In the genomic region with DNA sequence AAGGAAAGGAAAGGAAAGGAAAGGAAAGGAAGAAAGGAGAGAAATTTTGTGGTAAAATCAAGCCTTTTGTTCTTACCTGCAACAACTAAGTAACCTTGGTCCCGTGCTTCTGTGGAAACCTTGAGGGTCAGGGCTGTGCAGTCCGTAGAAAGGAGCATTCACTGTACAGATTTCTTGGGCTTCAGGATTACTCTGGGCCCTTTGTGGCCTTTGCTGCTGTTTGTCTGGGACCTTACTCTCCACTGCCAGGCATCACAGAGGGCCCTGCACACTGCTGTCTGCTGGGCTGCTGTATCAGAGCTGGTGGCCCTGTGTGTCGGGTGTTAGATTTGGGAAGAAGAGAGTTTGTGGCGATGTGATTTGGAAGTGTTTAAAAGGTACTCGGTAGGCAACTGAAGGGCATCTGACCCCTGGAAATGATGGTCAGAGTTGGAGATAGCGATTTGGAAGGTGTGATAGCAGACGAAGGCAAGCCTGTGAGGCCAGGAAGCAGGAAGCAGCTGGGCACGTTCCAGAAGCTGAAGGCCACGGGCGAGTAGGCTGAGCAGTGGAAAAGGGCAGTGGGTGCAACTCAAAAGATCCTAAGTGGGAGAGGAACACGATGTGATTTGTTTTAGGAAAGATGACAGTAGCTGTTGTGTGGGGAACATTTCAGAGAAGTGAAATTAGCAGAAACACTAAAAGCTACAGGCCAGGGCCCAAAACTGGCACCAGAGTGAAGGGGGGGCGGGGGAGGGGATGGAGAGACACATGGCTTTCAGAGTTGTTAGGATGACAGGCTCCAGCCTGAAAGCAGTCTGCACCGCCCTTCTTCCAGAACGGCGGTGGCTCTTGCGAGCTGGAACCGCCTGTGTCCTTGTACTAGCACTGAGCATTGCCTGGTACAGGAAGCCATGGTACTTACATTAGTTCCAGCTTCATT, we compare ENCODE assay signal across 11 mouse cellular contexts. TPM values are rescaled to one million over a fixed set of nuclear protein-coding genes. Genes with fewer than 3 reads are reported as not detected.
DNase-seq lines count a peak whose midpoint lies in the region; ATAC-seq and TF ChIP-seq lines count a peak whose summit lies in the region.
"Had no signal": no experiment of that assay in that cellular context is flagged by ENCODE, and none has a peak within 500 bp of the region (broad histone marks: within the 10 kb centered on the region; RNA-seq: fewer than 3 reads in every experiment).

No protein-coding gene starts in this region.

- H3K79me2 ChIP-seq in liver, adult 2 months (ENCODE audit: control insufficient read depth, insufficient read depth, low read length), result no peaks in the 10 kb centered on the region

- H3K4me2 ChIP-seq in liver, embryonic 11.5 days, result no peak overlapping the region
- H3K4me2 ChIP-seq in heart, embryonic 15.5 days, result no peak overlapping the region
- no peak overlapping the region for H3K4me2 ChIP-seq in stomach, embryonic 15.5 days
- no peak overlapping the region for H3K4me2 ChIP-seq in forebrain, embryonic 13.5 days
- H3K4me2 ChIP-seq: midbrain, embryonic 11.5 days had no signal

- no peak overlapping the region for H3K4me3 ChIP-seq in liver, adult 2 months (ENCODE audit: insufficient read depth, low read depth, low read length)
- H3K4me3 ChIP-seq in liver, embryonic 11.5 days (ENCODE audit: low read depth, low read length), result no peak overlapping the region
- H3K4me3 ChIP-seq in heart, embryonic 15.5 days, result no peak overlapping the region
- H3K4me3 ChIP-seq in stomach, embryonic 15.5 days (replicated peaks), result no peak overlapping the region
- H3K4me3 ChIP-seq in forebrain, embryonic 13.5 days, result no peak overlapping the region

- peak overlapping the region; percentile 14; the same call in 1 of the 2 replicates for H3K27ac ChIP-seq in liver, adult 2 months (replicated peaks; ENCODE audit: insufficient read depth, low read depth, low read length)
- H3K27ac ChIP-seq in liver, embryonic 11.5 days (ENCODE audit: low read depth, low read length), result no peak overlapping the region
- H3K27ac ChIP-seq in heart, embryonic 15.5 days, result peak overlapping the region; percentile 13; the same call in 1 of the 2 replicates
- H3K27ac ChIP-seq in stomach, embryonic 15.5 days, result peak overlapping the region; percentile 81; the same call in 1 of the 2 replicates
- no peak overlapping the region for H3K27ac ChIP-seq in forebrain, embryonic 13.5 days

- H3K4me1 ChIP-seq in liver, adult 2 months (ENCODE audit: control insufficient read depth, insufficient read depth, low read length), result 0 out of 2 replicates have a peak, but pooled peaks cover under 1% of the 10 kb centered on the region
- peaks cover 14% of the 10 kb centered on the region for H3K4me1 ChIP-seq in liver, embryonic 11.5 days (replicated peaks; ENCODE audit: control insufficient read depth, insufficient read depth, low read length)
- peaks cover 29% of the 10 kb centered on the region for H3K4me1 ChIP-seq in heart, embryonic 15.5 days (replicated peaks)
- H3K4me1 ChIP-seq in stomach, embryonic 15.5 days, result peaks cover 27% of the 10 kb centered on the region
- H3K4me1 ChIP-seq in forebrain, embryonic 13.5 days, result peaks cover 16% of the 10 kb centered on the region

- no peak; the same call in 1 of the 2 replicates for TF ChIP-seq POLR2A in liver, adult 2 months (IDR thresholded peaks at IDR 0.05; ENCODE audit: extremely low read depth, insufficient read depth, low read length)

- peak; percentile 95 for DNase-seq in heart, adult 11 months
- DNase-seq in heart, postnatal 4 days, result no peak
- peak; percentile 91 for DNase-seq in liver, adult 2 months (ENCODE audit: extremely low read depth, low read depth, low spot score)
- no peak for DNase-seq in liver, embryonic 11.5 days (ENCODE audit: low spot score)
- DNase-seq in left cerebral cortex, adult 8-10 months (ENCODE audit: low spot score in 2 of 2), result no peak
- DNase-seq: cerebellum, adult 11 months had no signal

- H3K27me3 ChIP-seq in liver, adult 2 months (ENCODE audit: control insufficient read depth, insufficient read depth, low read length), result no peaks in the 10 kb centered on the region
- no peaks in the 10 kb centered on the region for H3K27me3 ChIP-seq in liver, embryonic 11.5 days (replicated peaks; ENCODE audit: control insufficient read depth, insufficient read depth, low read length)
- no peaks in the 10 kb centered on the region for H3K27me3 ChIP-seq in heart, embryonic 15.5 days
- H3K27me3 ChIP-seq in stomach, embryonic 15.5 days (replicated peaks), result no peaks in the 10 kb centered on the region
- no peaks in the 10 kb centered on the region for H3K27me3 ChIP-seq in forebrain, embryonic 13.5 days
- H3K27me3 ChIP-seq: Patski had no signal

- ATAC-seq in liver, embryonic 11.5 days (replicated peaks; ENCODE audit: low FRiP score), result no peak
- no peak for ATAC-seq in heart, embryonic 15.5 days (replicated peaks; ENCODE audit: insufficient number of reproducible peaks, insufficient read depth, low FRiP score, low read depth)
- no peak for ATAC-seq in stomach, embryonic 15.5 days (ENCODE audit: insufficient read depth, low FRiP score, low read depth)
- no peak for ATAC-seq in forebrain, embryonic 13.5 days
- ATAC-seq: Patski had no signal

- TF ChIP-seq CTCF in liver, adult 2 months (IDR thresholded peaks at IDR 0.05; ENCODE audit: low read depth, low read length), result peak; percentile 38; the same call in 1 of the 2 replicates

- peaks cover 37% of the 10 kb centered on the region for H3K36me3 ChIP-seq in liver, adult 2 months (ENCODE audit: control insufficient read depth, insufficient read depth, low read length)
- peaks cover 6% of the 10 kb centered on the region for H3K36me3 ChIP-seq in liver, embryonic 11.5 days (ENCODE audit: control insufficient read depth, insufficient read depth, low read length)
- H3K36me3 ChIP-seq in heart, embryonic 15.5 days, result peaks cover 25% of the 10 kb centered on the region
- H3K36me3 ChIP-seq in stomach, embryonic 15.5 days, result peaks cover 27% of the 10 kb centered on the region
- peaks cover 24% of the 10 kb centered on the region for H3K36me3 ChIP-seq in forebrain, embryonic 13.5 days (ENCODE audit: poor library complexity, severe bottlenecking)

- no peaks in the 10 kb centered on the region for H3K9me3 ChIP-seq in liver, embryonic 11.5 days (ENCODE audit: control insufficient read depth, low read length)
- no peaks in the 10 kb centered on the region for H3K9me3 ChIP-seq in heart, embryonic 15.5 days (replicated peaks)
- H3K9me3 ChIP-seq in stomach, embryonic 15.5 days, result no peaks in the 10 kb centered on the region
- no peaks in the 10 kb centered on the region for H3K9me3 ChIP-seq in forebrain, embryonic 13.5 days (replicated peaks)

- 12% methylated on average over 17 of the region's 17 CpGs for WGBS in liver, adult 2 months
- WGBS in liver, embryonic 11.5 days, result 58% methylated on average over 17 of the region's 17 CpGs
- 48% methylated on average over 17 of the region's 17 CpGs for WGBS in heart, embryonic 15.5 days
- WGBS in stomach, embryonic 15.5 days, result 44% methylated on average over 17 of the region's 17 CpGs
- WGBS in forebrain, embryonic 13.5 days, result 75% methylated on average over 17 of the region's 17 CpGs

- H3K9ac ChIP-seq in liver, adult 2 months (ENCODE audit: low read depth, low read length), result no peak overlapping the region
- no peak overlapping the region for H3K9ac ChIP-seq in liver, embryonic 11.5 days (ENCODE audit: low read depth, low read length)
- H3K9ac ChIP-seq in heart, embryonic 15.5 days, result no peak overlapping the region
- no peak overlapping the region for H3K9ac ChIP-seq in stomach, embryonic 15.5 days
- no peak overlapping the region for H3K9ac ChIP-seq in forebrain, embryonic 13.5 days

RNA-seq across cellular contexts. Expression of gene Errfi1, which starts 15.8 kb away (rescaled TPM):
- 10 to 100 TPM; 18.6 to 20.4 TPM for total RNA-seq in heart, postnatal 4 days (2021)
- total RNA-seq in liver, adult 2 months (2014; rRNA removed), result 589 and 661 TPM in 2 replicates
- 259 and 295 TPM in 2 replicates for polyA plus RNA-seq in liver, adult 2 months (2012; rRNA removed)
- polyA plus RNA-seq in liver, embryonic 11.5 days (2014; fragmentation: Nextera tagmentation; extraction: Ambion mirVana), result 26.2 and 27.7 TPM in 2 replicates
- polyA plus RNA-seq in heart, embryonic 15.5 days (2015; fragmentation: Nextera tagmentation; extraction: Ambion mirVana), result 10.7 and 15.3 TPM in 2 replicates
- polyA plus RNA-seq in stomach, embryonic 15.5 days (2015; fragmentation: Nextera tagmentation; extraction: Ambion mirVana), result 32.3 and 33.4 TPM in 2 replicates
- 13.7 TPM in 2 replicates for polyA plus RNA-seq in forebrain, embryonic 13.5 days (2015; fragmentation: Nextera tagmentation; extraction: Ambion mirVana)
- 10 to 100 TPM; 25.4 to 28.1 (median 26.1) TPM for total RNA-seq in left cerebral cortex, adult 8-10 months (2022)

RNA-seq across cellular contexts. Expression of gene Park7, which starts 44.7 kb away (rescaled TPM):
- 100 to 1,000 TPM; 187 to 190 TPM for total RNA-seq in heart, postnatal 4 days (2021)
- 281 and 324 TPM in 2 replicates for total RNA-seq in liver, adult 2 months (2014; rRNA removed)
- 148 and 191 TPM in 2 replicates for polyA plus RNA-seq in liver, adult 2 months (2012; rRNA removed)
- 526 and 535 TPM in 2 replicates for polyA plus RNA-seq in liver, embryonic 11.5 days (2014; fragmentation: Nextera tagmentation; extraction: Ambion mirVana)
- 287 and 319 TPM in 2 replicates for polyA plus RNA-seq in heart, embryonic 15.5 days (2015; fragmentation: Nextera tagmentation; extraction: Ambion mirVana)
- 411 and 424 TPM in 2 replicates for polyA plus RNA-seq in stomach, embryonic 15.5 days (2015; fragmentation: Nextera tagmentation; extraction: Ambion mirVana)
- 414 and 420 TPM in 2 replicates for polyA plus RNA-seq in forebrain, embryonic 13.5 days (2015; fragmentation: Nextera tagmentation; extraction: Ambion mirVana)
- 100 to 1,000 TPM; 202 to 227 (median 214) TPM for total RNA-seq in left cerebral cortex, adult 8-10 months (2022)

RNA-seq across cellular contexts. Expression of gene Tnfrsf9, which starts 44.8 kb away (rescaled TPM):
- under 1 TPM in 1 of 2 experiments, not detected in 1; 0.25 TPM for total RNA-seq in heart, postnatal 4 days (2021)
- 0.07 and 0.09 TPM in 2 replicates for total RNA-seq in liver, adult 2 months (2014; rRNA removed)
- 0.05 and 0.15 TPM in 2 replicates for polyA plus RNA-seq in liver, adult 2 months (2012; rRNA removed)
- polyA plus RNA-seq in liver, embryonic 11.5 days (2014; fragmentation: Nextera tagmentation; extraction: Ambion mirVana), result 0.21 and 0.26 TPM in 2 replicates
- polyA plus RNA-seq in heart, embryonic 15.5 days (2015; fragmentation: Nextera tagmentation; extraction: Ambion mirVana), result 2.0 and 2.6 TPM in 2 replicates
- polyA plus RNA-seq in stomach, embryonic 15.5 days (2015; fragmentation: Nextera tagmentation; extraction: Ambion mirVana), result 0.98 and 1.2 TPM in 2 replicates
- 0.13 and 0.16 TPM in 2 replicates for polyA plus RNA-seq in forebrain, embryonic 13.5 days (2015; fragmentation: Nextera tagmentation; extraction: Ambion mirVana)
- total RNA-seq in left cerebral cortex, adult 8-10 months (2022), result under 1 TPM; 0.37 to 0.55 (median 0.42) TPM

Comparison
In these comparisons a context has a peak if more than half of its experiments do, and no peak if none do; other contexts are left out.
1. DNase-seq: peak in heart, adult 11 months (single experiment) and liver, adult 2 months (single experiment); none in heart, postnatal 4 days (single experiment), liver, embryonic 11.5 days (single experiment) and left cerebral cortex, adult 8-10 months (0 of 2).
2. H3K27ac ChIP-seq: peak in liver, adult 2 months (single experiment), heart, embryonic 15.5 days (single experiment) and stomach, embryonic 15.5 days (single experiment); none in liver, embryonic 11.5 days (single experiment) and forebrain, embryonic 13.5 days (single experiment).